Mouse (Mus musculus) left cerebral cortex, adult 2 months (tissue): ENCODE data around the gene Thada. TPM values are rescaled to one million over a fixed set of nuclear protein-coding genes. Genes with fewer than 3 reads are reported as not detected.
A peak's percentile ranks its signal among the peaks of the same experiment; 100 is the strongest.
"Not testable (repeated sequence)": the region's sequence is repeated elsewhere in the genome, so short reads cannot be mapped to it uniquely, and the experiment has no call there.

Source experiments
- DNase-seq, 2 experiments: peaks; one replicate each; pipeline ENCODE4 v3.0.0; 2021 to 2022; ENCODE audit warnings: low spot score in 2 of 2, mixed read lengths in 1 of 2; ENCODE audit errors: extremely low spot score in 1 of 2
- H3K27ac ChIP-seq: fragments of 200-600 bp; 2 replicates; pipeline ENCODE4 v1.8.1; 2022
- H3K4me3 ChIP-seq: fragments of 200-600 bp; 2 replicates; pipeline ENCODE4 v1.8.1; 2022
- CTCF ChIP-seq: fragments of 200-600 bp; IDR thresholded peaks from 2 replicates; pipeline ENCODE4 v1.8.1; 2022; ENCODE audit warnings: antibody characterized with exemption, mild to moderate bottlenecking, moderate library complexity
- intact Hi-C: fragments of 180-260 bp; cut with DNase I; formaldehyde crosslinking; loops from one replicate; pipeline ENCODE4 v1.15.1; 2025
- total RNA-seq, 2 experiments: library from RNA; stranded (reverse); gene quantifications; 2 replicates each; pipeline ENCODE4 v1.2.3; 2021

The Thada gene
- total RNA-seq, 2 experiments from 2014 or later: 13.8 to 15.9 TPM

DNA sequence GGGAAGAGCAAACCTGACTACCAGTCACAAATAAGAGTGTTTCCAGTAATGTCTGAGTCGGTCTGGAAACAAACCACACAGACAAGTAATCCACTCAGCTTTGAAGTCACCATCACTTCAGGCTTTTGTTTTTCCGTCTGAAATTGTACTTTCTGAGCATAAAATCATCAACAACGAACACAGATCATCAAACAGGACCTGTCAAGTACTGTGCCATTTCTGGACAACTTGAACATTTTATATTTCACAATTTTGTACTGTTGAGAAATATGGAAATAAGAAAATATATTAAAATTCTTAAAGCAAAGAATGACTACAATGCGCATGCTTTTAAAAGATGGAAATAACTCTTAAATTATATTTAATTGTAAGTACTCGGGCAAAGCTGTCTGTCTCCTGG, 161.9 kb downstream of the Thada start:
- no peak for TF ChIP-seq CTCF
- intact Hi-C loops: no loop called here
- H3K27ac ChIP-seq: no peak overlapping the region

DNA sequence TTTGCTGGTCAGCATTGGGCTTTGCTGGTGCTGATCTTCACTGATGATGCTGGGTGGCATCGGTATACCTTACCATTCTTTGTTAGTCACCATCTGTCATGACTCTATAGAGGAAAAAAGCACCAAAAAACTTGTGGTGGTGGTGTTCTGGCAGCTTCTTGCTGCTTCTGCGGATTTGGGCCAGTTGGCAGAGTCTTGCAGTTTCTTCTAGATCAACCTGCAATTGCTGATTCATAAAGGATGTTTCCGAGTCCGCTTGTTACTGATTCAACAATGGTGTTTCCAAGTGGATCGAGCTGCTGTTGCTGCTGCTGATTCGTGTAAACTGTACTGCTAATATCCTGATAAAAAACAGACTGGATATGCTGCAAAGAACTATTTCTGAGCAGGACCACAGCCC, 168.0 kb downstream of the Thada start:
- Histone ChIP-seq H3K4me3 (no peak overlapping the region), H3K27ac (no peak overlapping the region)
- intact Hi-C loops: no loop called here
- TF ChIP-seq CTCF: no peak
- no peak for DNase-seq

More for the DNA sequence above, 161.9 kb downstream of the Thada start:
- DNase-seq: no peak
- H3K4me3 ChIP-seq: no peak overlapping the region

DNA sequence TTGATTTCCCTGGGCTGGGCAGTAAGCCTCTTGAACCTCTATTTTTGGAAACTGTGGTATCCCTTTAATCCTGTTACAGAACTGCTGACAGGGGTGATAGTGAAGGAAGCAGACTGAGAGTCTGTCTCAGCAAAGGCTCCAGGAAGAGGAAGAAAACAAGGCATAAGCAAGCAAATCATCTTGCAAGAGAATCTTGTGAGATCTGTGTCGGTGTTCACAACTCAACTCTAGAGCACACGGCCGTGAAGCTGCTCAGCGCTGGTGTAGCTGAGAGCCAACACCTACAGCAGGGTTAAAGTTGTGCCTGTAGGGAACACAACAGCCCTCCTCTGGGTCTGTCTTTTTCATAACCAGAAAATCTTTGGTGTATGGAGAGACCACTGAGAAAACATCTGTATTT, 172.8 kb downstream of the Thada start:
- peak overlapping the region; percentile 24; the same call in 1 of the 2 replicates for H3K27ac ChIP-seq
- DNase-seq: no peak
- TF ChIP-seq CTCF: no peak
- H3K4me3 ChIP-seq: no peak overlapping the region
- intact Hi-C loops: no loop called here

DNA sequence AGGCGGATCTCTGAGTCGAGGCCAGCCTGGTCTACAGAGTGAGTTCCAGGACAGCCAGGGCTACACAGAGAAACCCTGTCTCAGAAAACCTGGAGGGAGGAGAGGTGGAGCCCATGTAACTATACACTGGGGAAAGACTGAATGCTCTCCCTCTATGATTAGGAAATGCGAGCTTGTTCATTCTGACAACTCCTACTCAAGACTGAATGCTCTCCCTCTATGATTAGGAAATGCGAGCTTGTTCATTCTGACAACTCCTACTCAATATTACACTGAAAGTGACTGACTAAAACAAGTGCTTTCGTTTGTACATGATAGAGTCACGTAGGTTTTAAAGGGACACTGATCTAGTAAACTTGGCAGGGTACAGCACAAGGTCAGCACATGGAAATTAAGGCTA, 174.8 kb downstream of the Thada start:
- DNase-seq, intact Hi-C loops, H3K4me3 ChIP-seq, H3K27ac ChIP-seq: not testable (repeated sequence)

DNA sequence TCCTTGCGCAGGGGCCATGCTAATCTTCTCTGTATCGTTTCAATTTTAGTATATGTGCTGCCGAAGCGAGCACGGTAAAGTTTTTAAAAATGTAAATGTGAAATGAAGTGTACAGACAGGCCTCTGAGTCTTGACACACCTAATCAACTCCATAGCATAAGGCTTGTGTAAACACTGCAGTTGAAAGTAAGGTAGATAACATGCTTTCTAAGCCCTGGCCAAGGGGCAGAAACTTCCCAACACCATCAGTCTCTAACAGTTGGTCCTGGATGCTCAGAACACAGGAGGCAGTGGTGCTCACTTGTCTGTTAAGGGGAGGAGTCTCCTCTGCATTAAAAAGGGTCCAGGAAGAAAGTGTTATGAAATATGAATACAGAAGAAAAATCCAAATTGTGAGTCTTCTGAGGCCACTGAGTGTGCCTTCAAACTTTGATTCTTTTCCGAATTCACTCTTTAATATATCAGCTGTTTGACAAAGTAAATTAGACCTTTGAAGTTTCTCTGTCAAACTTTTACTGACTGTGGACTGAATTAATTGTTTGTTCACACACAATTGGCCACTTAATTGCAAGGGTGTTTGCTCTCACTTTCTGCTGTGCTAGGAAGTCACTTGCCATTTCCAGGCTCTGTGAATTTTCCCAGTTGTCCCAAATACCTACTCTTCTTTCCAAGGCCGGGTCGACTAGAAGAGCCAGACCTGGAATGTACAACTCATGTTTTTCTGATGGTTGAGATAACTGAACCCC, 178.2 kb downstream of the Thada start:
- no peak for TF ChIP-seq CTCF
- DNase-seq: no peak
- intact Hi-C loops: no loop called here
- no peak overlapping the region for H3K4me3 ChIP-seq
- no peak overlapping the region for H3K27ac ChIP-seq

DNA sequence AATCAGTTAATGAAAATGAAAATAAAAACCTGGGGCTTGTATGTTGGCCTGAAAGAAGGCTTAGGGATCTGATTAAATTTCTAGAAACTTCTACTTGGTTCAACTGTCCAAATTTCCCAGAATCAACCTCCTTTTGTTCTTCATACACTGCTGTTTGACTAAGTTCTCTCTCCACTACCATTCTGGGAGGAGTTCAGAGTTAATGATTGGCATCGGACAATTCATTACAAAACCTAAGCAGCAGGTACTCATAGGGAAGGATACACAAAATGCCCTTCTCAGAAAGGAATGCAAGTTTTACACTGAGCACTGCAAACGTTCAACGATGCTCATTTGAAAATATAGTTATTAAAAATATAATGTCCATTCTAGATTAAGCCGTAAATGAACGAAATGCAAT, 179.5 kb downstream of the Thada start:
- no peak for DNase-seq
- intact Hi-C loops: no loop called here
- no peak for TF ChIP-seq CTCF

DNA sequence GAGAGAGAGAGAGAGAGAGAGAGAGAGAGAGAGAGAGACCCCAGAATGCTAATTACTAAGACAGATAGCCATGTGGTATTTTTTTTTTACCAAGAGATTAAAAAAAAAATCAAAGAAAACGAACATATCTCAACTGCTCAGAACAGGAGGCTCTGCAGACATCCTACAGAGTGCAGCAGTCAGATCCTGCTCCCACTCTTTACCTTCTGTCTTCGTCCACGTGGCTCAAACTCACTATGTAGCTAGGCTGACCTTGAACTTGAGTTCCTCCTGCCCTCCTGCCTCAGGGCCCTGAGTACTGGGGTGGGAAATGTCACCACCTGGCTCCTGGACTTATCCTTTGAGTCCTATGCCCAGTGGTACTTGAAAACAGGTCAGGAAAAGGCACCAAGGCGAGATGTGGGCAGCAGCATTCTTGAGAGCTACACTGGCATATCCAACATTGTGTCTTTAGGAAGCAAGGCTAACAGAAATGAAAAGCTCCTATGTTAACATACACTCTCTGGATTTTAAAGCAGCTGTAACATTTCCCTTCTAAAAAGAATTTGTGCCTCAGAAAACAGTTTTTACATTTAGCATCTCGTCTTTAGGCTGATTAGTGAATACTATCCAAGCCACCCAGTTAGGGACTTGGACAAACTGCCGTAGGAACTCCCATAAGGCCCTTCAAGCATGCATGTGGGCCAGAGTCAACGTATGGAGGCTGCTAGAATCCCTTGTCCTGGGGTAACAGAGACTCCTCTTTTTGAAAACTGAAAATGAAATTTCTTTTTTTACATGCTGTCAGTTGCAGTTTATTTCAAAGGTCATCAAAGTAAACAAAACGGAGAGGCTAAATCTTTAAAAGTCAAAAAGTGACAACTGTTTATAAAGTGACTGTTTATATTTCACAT, 183.4 kb downstream of the Thada start:
- Histone ChIP-seq H3K27ac (peak overlapping the region; percentile 34; the same call in 1 of the 2 replicates), H3K4me3 (no peak overlapping the region)
- intact Hi-C loops: no loop called here
- no peak for TF ChIP-seq CTCF
- no peak for DNase-seq

More for the DNA sequence above, 179.5 kb downstream of the Thada start:
- no peak overlapping the region for H3K27ac ChIP-seq
- H3K4me3 ChIP-seq: no peak overlapping the region

DNA sequence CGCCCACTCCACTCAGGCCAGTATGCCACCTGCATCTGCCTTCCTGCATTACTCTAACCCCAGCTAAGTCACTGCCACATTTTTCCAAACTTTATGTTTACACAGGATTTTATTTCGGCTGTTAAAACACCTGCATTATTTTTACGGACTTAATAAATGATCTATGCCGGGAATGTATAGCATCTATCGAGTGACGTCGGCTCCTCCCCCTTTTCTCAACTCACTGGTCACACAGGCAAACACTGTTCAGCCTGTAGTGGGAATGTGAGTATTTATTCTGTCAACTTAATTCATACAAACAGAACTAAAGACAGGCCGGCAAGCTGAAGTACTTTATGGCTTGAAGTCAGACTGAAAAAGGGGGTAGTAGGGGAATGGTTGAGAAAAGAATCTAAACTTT, 187.0 kb downstream of the Thada start:
- intact Hi-C loops: no loop called here
- Histone ChIP-seq H3K27ac (no peak overlapping the region), H3K4me3 (no peak overlapping the region)
- no peak for DNase-seq
- no peak for TF ChIP-seq CTCF

DNA sequence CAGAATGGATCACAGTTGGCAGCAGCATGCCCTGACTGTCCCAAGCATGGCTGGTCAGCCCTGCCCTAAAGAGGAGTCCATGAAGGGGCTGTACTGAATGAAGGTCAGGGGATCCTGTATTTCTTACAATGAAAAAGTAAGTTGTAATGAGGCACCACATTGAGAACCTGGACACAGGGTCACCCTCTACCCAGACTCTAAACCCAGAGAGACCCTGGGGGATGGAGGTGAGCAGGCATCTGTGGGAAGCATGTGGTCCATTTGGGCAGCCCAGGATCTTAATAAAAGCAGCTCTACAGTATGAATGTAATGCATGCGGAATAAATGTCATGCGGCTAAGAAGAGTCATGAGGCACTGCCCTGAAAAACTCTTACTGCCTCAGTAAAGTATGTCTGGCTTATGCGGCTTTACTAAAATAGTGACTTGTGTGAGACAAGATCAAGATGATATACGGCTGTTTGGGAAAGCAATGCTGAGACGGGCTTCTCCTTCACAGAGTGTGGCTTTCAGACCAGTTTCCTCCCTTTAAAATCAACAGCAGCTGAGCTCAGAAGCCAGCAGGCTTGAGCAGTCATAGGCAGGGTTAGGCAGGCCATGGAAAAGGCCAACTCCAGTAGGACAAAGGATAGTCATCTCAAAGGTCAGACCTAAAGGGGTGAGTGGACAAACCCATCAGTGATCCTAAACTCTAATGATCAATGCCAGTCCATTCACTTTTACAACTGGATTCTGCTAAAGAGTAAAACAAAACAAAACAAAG, 187.6 kb downstream of the Thada start:
- DNase-seq: no peak
- H3K4me3 ChIP-seq: no peak overlapping the region
- TF ChIP-seq CTCF: no peak
- intact Hi-C loops: no loop called here
- no peak overlapping the region for H3K27ac ChIP-seq

DNA sequence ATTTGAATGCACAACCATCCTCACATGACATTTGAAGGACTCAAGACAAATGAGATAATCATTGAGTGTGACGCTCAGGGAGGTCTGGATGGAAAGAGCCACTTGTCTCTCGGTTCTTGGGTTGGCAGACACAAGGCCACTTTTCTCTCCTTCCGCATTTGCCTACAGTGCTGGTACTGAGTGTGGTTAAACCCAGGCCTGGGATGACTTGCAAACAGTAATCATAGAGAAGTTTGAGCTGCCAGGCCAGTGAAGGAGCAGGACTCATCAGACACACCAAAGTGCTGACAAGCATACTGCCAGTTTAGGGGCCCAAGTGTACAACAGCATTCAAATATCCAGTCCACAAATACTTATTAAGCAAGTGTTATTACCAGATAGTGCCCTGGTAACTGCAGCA, 191.0 kb downstream of the Thada start:
- intact Hi-C loops: loop anchor here (5.0 kb wide), 1 partner anchor 42 kb away; no protein-coding TSS in a partner anchor
- Histone ChIP-seq H3K27ac (no peak overlapping the region), H3K4me3 (no peak overlapping the region)
- no peak for TF ChIP-seq CTCF
- DNase-seq: no peak

DNA sequence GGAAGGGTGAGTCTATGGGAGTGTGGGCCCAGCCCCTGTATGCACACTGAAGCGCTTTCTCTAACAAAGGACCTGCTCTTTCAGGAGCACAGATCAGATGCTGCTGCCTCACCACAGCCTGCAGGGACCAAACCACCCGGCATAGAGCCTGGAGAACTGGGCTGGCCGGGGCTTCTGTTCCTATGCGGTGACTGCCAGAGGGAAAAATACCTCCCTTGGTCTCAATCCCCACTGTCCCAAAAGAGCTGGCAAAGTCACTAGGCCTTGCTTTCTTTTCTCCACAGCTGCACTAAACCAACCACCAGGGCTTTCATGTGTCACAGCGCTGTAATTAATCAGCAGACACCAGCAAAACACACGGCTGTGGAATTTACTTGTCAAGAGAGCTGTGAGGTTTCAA, 191.8 kb downstream of the Thada start:
- Histone ChIP-seq H3K27ac (peak overlapping the region; percentile 55; the same call in 1 of the 2 replicates), H3K4me3 (no peak overlapping the region)
- no peak for DNase-seq
- TF ChIP-seq CTCF: no peak; the same call in 1 of the 2 replicates
- intact Hi-C loops: loop anchor here (5.0 kb wide), 1 partner anchor 43 kb away; no protein-coding TSS in a partner anchor
